Mouse (Mus musculus) forebrain, embryonic 13.5 days (tissue): ENCODE data around the gene Wbp2nl. TPM values are rescaled to one million over a fixed set of nuclear protein-coding genes. Genes with fewer than 3 reads are reported as not detected.
A peak's percentile ranks its signal among the peaks of the same experiment; 100 is the strongest.

Experiments
- ATAC-seq: fragments of 200-750 bp; cut with Nextera tagmentation; 2 replicates; pipeline ENCODE4 v1.8.0; 2017
- H3K27ac ChIP-seq: fragments of 300-500 bp; sonication (generic); 2 replicates; pipeline ENCODE4 v1.5.1; 2015; ENCODE audit warnings: inconsistent platforms, mild to moderate bottlenecking, moderate library complexity
- H3K27me3 ChIP-seq: fragments of 300-500 bp; sonication (generic); 2 replicates; pipeline ENCODE4 v1.6.1; 2015; ENCODE audit warnings: mild to moderate bottlenecking, inconsistent platforms
- H3K36me3 ChIP-seq: fragments of 300-500 bp; sonication (generic); 2 replicates; pipeline ENCODE4 v1.6.1; 2015; ENCODE audit warnings: mild to moderate bottlenecking, inconsistent platforms; ENCODE audit not compliant: poor library complexity, severe bottlenecking
- H3K4me1 ChIP-seq: fragments of 300-500 bp; sonication (generic); 2 replicates; pipeline ENCODE4 v1.6.1; 2015; ENCODE audit warnings: inconsistent platforms
- H3K4me2 ChIP-seq: fragments of 300-500 bp; sonication (generic); 2 replicates; pipeline ENCODE4 v1.6.1; 2015; ENCODE audit warnings: inconsistent platforms, mild to moderate bottlenecking, moderate library complexity
- H3K4me3 ChIP-seq: fragments of 300-500 bp; sonication (generic); 2 replicates; pipeline ENCODE4 v1.5.1; 2015; ENCODE audit warnings: mild to moderate bottlenecking, inconsistent platforms
- H3K9ac ChIP-seq: fragments of 300-500 bp; sonication (generic); 2 replicates; pipeline ENCODE4 v1.6.1; 2015; ENCODE audit warnings: mild to moderate bottlenecking, inconsistent platforms
- H3K9me3 ChIP-seq: fragments of 300-500 bp; sonication (generic); replicated peaks from 2 replicates; pipeline ENCODE4 v1.6.1; 2016; ENCODE audit warnings: inconsistent platforms
- WGBS: fragments of 180-500 bp; shearing (Covaris S2); methylation state at CpG from one replicate; pipeline ENCODE4 v1.1.7; 2015; 5-methylcytosine and 5-hydroxymethylcytosine counted together
- polyA plus RNA-seq: library from polyadenylated mRNA; unstranded; fragments of >200 nt; fragmentation: Nextera tagmentation; extraction: Ambion mirVana; gene quantifications from 2 replicates; pipeline ENCODE4 v1.2.1, GENCODE M21; 2015

The Wbp2nl gene
- polyA plus RNA-seq, 1 experiment from 2014 or later: not detected

GRCm38 (mm10) chr15:82342543-82342935 lies 43.8 kb downstream of the Wbp2nl start:
- no peak overlapping the region for H3K27ac ChIP-seq
- peaks cover 29% of the 10 kb centered on the region for H3K4me1 ChIP-seq
- 81% methylated on average over 5 of the region's 5 CpGs for WGBS
- H3K36me3 ChIP-seq: peaks cover 4% of the 10 kb centered on the region; the same call in 1 of the 2 replicates
- H3K9me3 ChIP-seq: no peaks in the 10 kb centered on the region
- H3K9ac ChIP-seq: no peak overlapping the region
- no peak overlapping the region for H3K4me2 ChIP-seq
- ATAC-seq: no peak
- H3K27me3 ChIP-seq: peaks cover 20% of the 10 kb centered on the region
- no peak overlapping the region for H3K4me3 ChIP-seq

- no peak overlapping the region for H3K4me3 ChIP-seq
- no peaks in the 10 kb centered on the region for H3K9me3 ChIP-seq
- no peak for ATAC-seq
- H3K27ac ChIP-seq: no peak overlapping the region
- H3K27me3 ChIP-seq: peaks cover 20% of the 10 kb centered on the region
- no peak overlapping the region for H3K9ac ChIP-seq
- H3K4me2 ChIP-seq: no peak overlapping the region
- H3K4me1 ChIP-seq: peaks cover 24% of the 10 kb centered on the region
- peaks cover 14% of the 10 kb centered on the region for H3K36me3 ChIP-seq
- WGBS: 90% methylated on average over 27 of the region's 27 CpGs
Measured at GRCm38 (mm10) chr15:82343368-82344287, 44.9 kb downstream of the Wbp2nl start.

GRCm38 (mm10) chr15:82344971-82345370 lies 46.2 kb downstream of the Wbp2nl start:
- no peak for ATAC-seq
- H3K27ac ChIP-seq: no peak overlapping the region
- WGBS: 92% methylated on average over 6 of the region's 6 CpGs
- H3K27me3 ChIP-seq: peaks cover 13% of the 10 kb centered on the region
- H3K36me3 ChIP-seq: peaks cover 28% of the 10 kb centered on the region
- H3K4me1 ChIP-seq: peaks cover 21% of the 10 kb centered on the region
- H3K4me2 ChIP-seq: no peak overlapping the region
- H3K9ac ChIP-seq: no peak overlapping the region
- H3K4me3 ChIP-seq: no peak overlapping the region
- H3K9me3 ChIP-seq: no peaks in the 10 kb centered on the region

GRCm38 (mm10) chr15:82345820-82346470 lies 47.2 kb downstream of the Wbp2nl start:
- H3K27ac ChIP-seq: peak overlapping the region; percentile 81

GRCm38 (mm10) chr15:82346580-82347302 lies 48.0 kb downstream of the Wbp2nl start:
- peak overlapping the region; percentile 93 for H3K4me2 ChIP-seq
- peak overlapping the region; percentile 81; the same call in 1 of the 2 replicates for H3K27ac ChIP-seq
- H3K4me3 ChIP-seq: peak overlapping the region; percentile 63
- ATAC-seq: no peak
- WGBS: 66% methylated on average over 14 of the region's 14 CpGs
- no peaks in the 10 kb centered on the region for H3K9me3 ChIP-seq
- no peaks in the 10 kb centered on the region for H3K27me3 ChIP-seq
- peaks cover 39% of the 10 kb centered on the region for H3K36me3 ChIP-seq
- peak overlapping the region; percentile 78 for H3K9ac ChIP-seq
- H3K4me1 ChIP-seq: peaks cover 15% of the 10 kb centered on the region

More at GRCm38 (mm10) chr15:82345820-82346470, 47.2 kb downstream of the Wbp2nl start:
- under 1% methylated on average over 51 of the region's 51 CpGs for WGBS
- H3K4me1 ChIP-seq: peaks cover 19% of the 10 kb centered on the region
- H3K9ac ChIP-seq: peak overlapping the region; percentile 78
- peaks cover 4% of the 10 kb centered on the region for H3K27me3 ChIP-seq
- H3K9me3 ChIP-seq: no peaks in the 10 kb centered on the region
- peaks cover 38% of the 10 kb centered on the region for H3K36me3 ChIP-seq
- ATAC-seq: peak; percentile 99
- peak overlapping the region; percentile 63 for H3K4me3 ChIP-seq
- peak overlapping the region; percentile 93 for H3K4me2 ChIP-seq

GRCm38 (mm10) chr15:82347303-82347676 lies 48.5 kb downstream of the Wbp2nl start:
- H3K27me3 ChIP-seq: no peaks in the 10 kb centered on the region
- peak overlapping the region; percentile 93 for H3K4me2 ChIP-seq
- peaks cover 39% of the 10 kb centered on the region for H3K36me3 ChIP-seq
- peaks cover 20% of the 10 kb centered on the region for H3K4me1 ChIP-seq
- 87% methylated on average over 4 of the region's 4 CpGs for WGBS
- peak overlapping the region; percentile 63 for H3K4me3 ChIP-seq
- H3K27ac ChIP-seq: no peak overlapping the region
- no peak for ATAC-seq
- H3K9ac ChIP-seq: peak overlapping the region; percentile 78; the same call in 1 of the 2 replicates
- H3K9me3 ChIP-seq: no peaks in the 10 kb centered on the region

- H3K4me1 ChIP-seq: peaks cover 26% of the 10 kb centered on the region
- WGBS: 92% methylated on average over 12 of the region's 12 CpGs
- H3K9ac ChIP-seq: no peak overlapping the region; the same call in 1 of the 2 replicates
- H3K27me3 ChIP-seq: no peaks in the 10 kb centered on the region
- H3K4me3 ChIP-seq: no peak overlapping the region
- ATAC-seq: no peak
- peaks cover 39% of the 10 kb centered on the region for H3K36me3 ChIP-seq
- no peaks in the 10 kb centered on the region for H3K9me3 ChIP-seq
- H3K27ac ChIP-seq: no peak overlapping the region
- H3K4me2 ChIP-seq: peak overlapping the region; percentile 93; the same call in 1 of the 2 replicates
Measured at GRCm38 (mm10) chr15:82347852-82348251, 49.1 kb downstream of the Wbp2nl start.

GRCm38 (mm10) chr15:82348258-82348998 lies 49.7 kb downstream of the Wbp2nl start:
- Histone ChIP-seq H3K36me3 (peaks cover 39% of the 10 kb centered on the region), H3K27ac (no peak overlapping the region), H3K27me3 (no peaks in the 10 kb centered on the region), H3K4me3 (no peak overlapping the region), H3K9me3 (no peaks in the 10 kb centered on the region), H3K4me2 (no peak overlapping the region), H3K9ac (no peak overlapping the region), H3K4me1 (peaks cover 31% of the 10 kb centered on the region)
- no peak for ATAC-seq
- 90% methylated on average over 8 of the region's 8 CpGs for WGBS

- 83% methylated on average over 2 of the region's 2 CpGs for WGBS
- Histone ChIP-seq H3K36me3 (peaks cover 39% of the 10 kb centered on the region), H3K4me1 (peaks cover 33% of the 10 kb centered on the region), H3K4me3 (no peak overlapping the region), H3K4me2 (no peak overlapping the region), H3K9ac (no peak overlapping the region), H3K27ac (no peak overlapping the region), H3K27me3 (no peaks in the 10 kb centered on the region), H3K9me3 (no peaks in the 10 kb centered on the region)
- ATAC-seq: no peak
Measured at GRCm38 (mm10) chr15:82348999-82349341, 50.2 kb downstream of the Wbp2nl start.

GRCm38 (mm10) chr15:82350349-82350748 lies 51.6 kb downstream of the Wbp2nl start:
- H3K27me3 ChIP-seq: no peaks in the 10 kb centered on the region
- no peak overlapping the region for H3K9ac ChIP-seq
- H3K9me3 ChIP-seq: no peaks in the 10 kb centered on the region
- peaks cover 39% of the 10 kb centered on the region for H3K36me3 ChIP-seq
- H3K4me1 ChIP-seq: peaks cover 38% of the 10 kb centered on the region
- no peak overlapping the region for H3K4me3 ChIP-seq
- H3K27ac ChIP-seq: no peak overlapping the region
- 91% methylated on average over 4 of the region's 4 CpGs for WGBS
- ATAC-seq: no peak
- no peak overlapping the region for H3K4me2 ChIP-seq

GRCm38 (mm10) chr15:82351480-82351879 lies 52.7 kb downstream of the Wbp2nl start:
- H3K27me3 ChIP-seq: no peaks in the 10 kb centered on the region
- no peaks in the 10 kb centered on the region for H3K9me3 ChIP-seq
- WGBS: 87% methylated on average over 3 of the region's 3 CpGs
- peaks cover 37% of the 10 kb centered on the region for H3K4me1 ChIP-seq
- H3K9ac ChIP-seq: peak overlapping the region; percentile 18; the same call in 1 of the 2 replicates
- H3K27ac ChIP-seq: no peak overlapping the region
- no peak overlapping the region for H3K4me3 ChIP-seq
- no peak overlapping the region for H3K4me2 ChIP-seq
- no peak for ATAC-seq
- H3K36me3 ChIP-seq: peaks cover 39% of the 10 kb centered on the region
